Mouse (Mus musculus) stomach, adult 2 months (tissue): ENCODE data around the gene C1qtnf5. TPM values are rescaled to one million over a fixed set of nuclear protein-coding genes. Genes with fewer than 3 reads are reported as not detected.

ENCODE experiments used
- polyA plus RNA-seq: library from polyadenylated mRNA; depleted of rRNA; stranded (reverse); fragments of >200 nt; gene quantifications from 2 replicates; pipeline ENCODE4 v1.2.3, GENCODE M21; 2012; rRNA removed

Gene C1qtnf5
- 9.8 and 13.4 TPM in 2 replicates for polyA plus RNA-seq

GRCm38 (mm10) chr9:44107110-44107509, at the start of gene C1qtnf5:
Gene C1qtnf5 (plus strand): TSS chr9:44107245.

GRCm38 (mm10) chr9:44066785-44067225, 40.2 kb upstream of the C1qtnf5 start, which contains the start of gene Usp2:
Gene Usp2 (plus strand): TSS chr9:44067021.

GRCm38 (mm10) chr9:44101490-44101889, 5.6 kb upstream of the C1qtnf5 start, which contains the start of gene Mfrp:
Gene Mfrp (plus strand): TSS chr9:44101729.

GRCm38 (mm10) chr9:44113105-44113789, 6.2 kb downstream of the C1qtnf5 start, which contains the start of the genes Gm49380 and Rnf26:
Gene Gm49380 (minus strand): TSS chr9:44113500.
Gene Rnf26 (minus strand): TSS chr9:44113517.

GRCm38 (mm10) chr9:44134101-44134850, 27.2 kb downstream of the C1qtnf5 start, which contains the start of gene Mcam:
Gene Mcam (plus strand): TSS chr9:44134469.

Other genes starting within 250 kb of the C1qtnf5 start
- gene Thy1, start 63.9 kb upstream of the C1qtnf5 start, polyA plus RNA-seq = 21.2 and 22.5 TPM in 2 replicates
- gene Usp2, start 40.2 kb upstream of the C1qtnf5 start, polyA plus RNA-seq = 2.8 and 5.2 TPM in 2 replicates
- gene Mfrp, start 5.5 kb upstream of the C1qtnf5 start, polyA plus RNA-seq = 0.35 and 0.42 TPM in 2 replicates
- gene Gm49380, start 6.3 kb downstream of the C1qtnf5 start, polyA plus RNA-seq = 0.03 and 0.43 TPM in 2 replicates
- 19.0 and 21.9 TPM in 2 replicates for gene Rnf26, start 6.3 kb downstream of the C1qtnf5 start, polyA plus RNA-seq
- gene Mcam, start 27.2 kb downstream of the C1qtnf5 start, polyA plus RNA-seq = 38.7 and 43.6 TPM in 2 replicates
- gene Cbl, start 126.8 kb downstream of the C1qtnf5 start, polyA plus RNA-seq = 2.5 TPM in 2 replicates
- 0.06 TPM in 1 of 2 replicates, not detected in the other for gene Ccdc153, start 133.4 kb downstream of the C1qtnf5 start, polyA plus RNA-seq
- gene Pdzd3, start 144.2 kb downstream of the C1qtnf5 start, polyA plus RNA-seq = not detected in 2 replicates
- gene Nlrx1, start 161.4 kb downstream of the C1qtnf5 start, polyA plus RNA-seq = 4.4 and 5.1 TPM in 2 replicates
- gene Abcg4, start 181.4 kb downstream of the C1qtnf5 start, polyA plus RNA-seq = 3.1 and 3.2 TPM in 2 replicates
- gene Hinfp, start 198.4 kb downstream of the C1qtnf5 start, polyA plus RNA-seq = 3.4 and 5.5 TPM in 2 replicates
- 38.4 and 40.7 TPM in 2 replicates for gene C2cd2l, start 213.0 kb downstream of the C1qtnf5 start, polyA plus RNA-seq
- 27.1 and 28.1 TPM in 2 replicates for gene Dpagt1, start 218.8 kb downstream of the C1qtnf5 start, polyA plus RNA-seq
- 42.8 and 86.6 TPM in 2 replicates for gene H2afx, start 227.4 kb downstream of the C1qtnf5 start, polyA plus RNA-seq
- gene Hmbs, start 237.0 kb downstream of the C1qtnf5 start, polyA plus RNA-seq = 19.0 and 20.5 TPM in 2 replicates